Mouse (Mus musculus) lung, postnatal 10 days (tissue): ENCODE measurements around the gene Top1.

Experiments
- DNase-seq: peaks from one replicate; pipeline ENCODE4 v3.0.0; 2021

The Top1 gene

GRCm38 (mm10) chr2:160645614-160646137 is at the start of gene Top1:
Top1 (plus strand) TSS chr2:160645888.
- DNase-seq: peak; percentile 100

- peak; percentile 76 for DNase-seq
Observed at GRCm38 (mm10) chr2:160597582-160598281, 48.0 kb upstream of the Top1 start.

- peak; percentile 70 for DNase-seq
Observed at GRCm38 (mm10) chr2:160601805-160602204, 43.9 kb upstream of the Top1 start.

GRCm38 (mm10) chr2:160603154-160603933 is 42.3 kb upstream of the Top1 start:
- DNase-seq: no peak

GRCm38 (mm10) chr2:160610012-160610411 is 35.7 kb upstream of the Top1 start:
- no peak for DNase-seq

GRCm38 (mm10) chr2:160613186-160613919 is 32.3 kb upstream of the Top1 start:
- DNase-seq: no peak

GRCm38 (mm10) chr2:160617741-160618140 is 27.9 kb upstream of the Top1 start:
- no peak for DNase-seq

GRCm38 (mm10) chr2:160618619-160619220 is 27.0 kb upstream of the Top1 start:
- DNase-seq: no peak

- DNase-seq: no peak
Observed at GRCm38 (mm10) chr2:160619300-160619699, 26.4 kb upstream of the Top1 start.

- peak; percentile 85 for DNase-seq
Observed at GRCm38 (mm10) chr2:160619831-160620230, 25.9 kb upstream of the Top1 start.

- DNase-seq: peak; percentile 19
Observed at GRCm38 (mm10) chr2:160620279-160620963, 25.3 kb upstream of the Top1 start.

GRCm38 (mm10) chr2:160621001-160621448 is 24.7 kb upstream of the Top1 start:
- DNase-seq: no peak

GRCm38 (mm10) chr2:160621661-160622211 is 24.0 kb upstream of the Top1 start:
- DNase-seq: peak; percentile 98

GRCm38 (mm10) chr2:160622646-160623045 is 23.0 kb upstream of the Top1 start:
- DNase-seq: no peak

- DNase-seq: no peak
Observed at GRCm38 (mm10) chr2:160623745-160624144, 21.9 kb upstream of the Top1 start.

GRCm38 (mm10) chr2:160627207-160628025 is 18.3 kb upstream of the Top1 start:
- no peak for DNase-seq

GRCm38 (mm10) chr2:160628055-160628454 is 17.6 kb upstream of the Top1 start:
- no peak for DNase-seq

GRCm38 (mm10) chr2:160628666-160629527 is 16.8 kb upstream of the Top1 start:
- peak; percentile 0 for DNase-seq

GRCm38 (mm10) chr2:160629528-160629830 is 16.2 kb upstream of the Top1 start:
- peak; percentile 0 for DNase-seq
